Mouse (Mus musculus) ES-E14 (cell line): ENCODE data around the gene Cnot2. TPM values are rescaled to one million over a fixed set of nuclear protein-coding genes. Genes with fewer than 3 reads are reported as not detected.
A peak's percentile ranks its signal among the peaks of the same experiment; 100 is the strongest.

Source experiments
- DNase-seq: peaks from one replicate; pipeline ENCODE4 v3.0.0-alpha.2; 2013; ENCODE audit warnings: low read depth, low spot score
- H3K27ac ChIP-seq: 2 replicates; pipeline ENCODE4 v1.5.1; 2012; ENCODE audit warnings: low read depth, mild to moderate bottlenecking, low read length, moderate library complexity, mixed read lengths; ENCODE audit not compliant: poor library complexity, insufficient read depth, severe bottlenecking
- H3K36me3 ChIP-seq: 2 replicates; pipeline ENCODE4 v1.6.1; 2012; ENCODE audit warnings: mild to moderate bottlenecking, low read length, moderate library complexity, mixed read lengths; ENCODE audit not compliant: control insufficient read depth, poor library complexity, insufficient read depth, severe bottlenecking
- H3K4me1 ChIP-seq, 2 experiments: fragments of 150-350 bp in 1 of 2; sonication (generic) in 1 of 2; 2 replicates each; pipeline ENCODE4 v1.6.1; 2012; ENCODE audit warnings: low read length in 2 of 2, mild to moderate bottlenecking in 1 of 2, mixed read lengths in 1 of 2; ENCODE audit not compliant: control insufficient read depth in 2 of 2, insufficient read depth in 2 of 2, poor library complexity in 1 of 2
- H3K4me3 ChIP-seq, 2 experiments: fragments of 150-350 bp in 1 of 2; sonication (generic) in 1 of 2; 2 replicates each; pipeline ENCODE4 v1.5.1; 2012; ENCODE audit warnings: low read length in 2 of 2, low read depth in 1 of 2, mild to moderate bottlenecking in 1 of 2, mixed read lengths in 1 of 2; ENCODE audit not compliant: insufficient read depth in 1 of 2, poor library complexity in 1 of 2, severe bottlenecking in 1 of 2
- H3K9ac ChIP-seq: 2 replicates; pipeline ENCODE4 v1.6.1; 2012; ENCODE audit warnings: low read depth, mild to moderate bottlenecking, low read length, mixed read lengths; ENCODE audit not compliant: poor library complexity, insufficient read depth, severe bottlenecking
- H3K9me3 ChIP-seq: fragments of 150-350 bp; sonication (generic); 2 replicates; pipeline ENCODE4 v1.6.1; 2012; ENCODE audit warnings: low read depth, mild to moderate bottlenecking, low read length; ENCODE audit not compliant: control insufficient read depth, insufficient read depth
- CHD2 ChIP-seq: IDR thresholded peaks from 2 replicates; pipeline ENCODE4 v1.6.1; 2014; ENCODE audit warnings: mild to moderate bottlenecking, low read depth, low read length, inconsistent platforms
- HCFC1 ChIP-seq: IDR thresholded peaks from 2 replicates; pipeline ENCODE4 v1.6.1; 2012; ENCODE audit warnings: low read length, inconsistent platforms, borderline replicate concordance; ENCODE audit not compliant: insufficient read depth
- MAFK ChIP-seq: IDR thresholded peaks from 2 replicates; pipeline ENCODE4 v1.6.1; 2014; ENCODE audit warnings: mild to moderate bottlenecking, low read depth, low read length, inconsistent platforms; ENCODE audit not compliant: insufficient read depth
- ZC3H11A ChIP-seq: IDR thresholded peaks from 2 replicates; pipeline ENCODE4 v1.6.1; 2012; ENCODE audit warnings: low read depth, mild to moderate bottlenecking, inconsistent platforms, low read length, borderline replicate concordance
- ZNF384 ChIP-seq: IDR thresholded peaks from 2 replicates; pipeline ENCODE4 v1.6.1; 2012; ENCODE audit warnings: low read depth, low read length, inconsistent platforms
- in situ Hi-C, 2 experiments: fragments of 600-800 bp; cut with MboI; formaldehyde crosslinking; loops; one replicate each; pipeline ENCODE4 v1.15.1; 2025; ENCODE audit warnings: low sequenced_read_pairs in 2 of 2, inconsistent platforms in 1 of 2; ENCODE audit not compliant: unreplicated experiment in 2 of 2
- total RNA-seq: library from RNA; depleted of rRNA; stranded (reverse); fragments of 300-350 nt; gene quantifications from 2 replicates; pipeline ENCODE4 v1.2.3, GENCODE M21; 2012

Cnot2 gene
- total RNA-seq, 1 experiment: 80.5 TPM

DNA sequence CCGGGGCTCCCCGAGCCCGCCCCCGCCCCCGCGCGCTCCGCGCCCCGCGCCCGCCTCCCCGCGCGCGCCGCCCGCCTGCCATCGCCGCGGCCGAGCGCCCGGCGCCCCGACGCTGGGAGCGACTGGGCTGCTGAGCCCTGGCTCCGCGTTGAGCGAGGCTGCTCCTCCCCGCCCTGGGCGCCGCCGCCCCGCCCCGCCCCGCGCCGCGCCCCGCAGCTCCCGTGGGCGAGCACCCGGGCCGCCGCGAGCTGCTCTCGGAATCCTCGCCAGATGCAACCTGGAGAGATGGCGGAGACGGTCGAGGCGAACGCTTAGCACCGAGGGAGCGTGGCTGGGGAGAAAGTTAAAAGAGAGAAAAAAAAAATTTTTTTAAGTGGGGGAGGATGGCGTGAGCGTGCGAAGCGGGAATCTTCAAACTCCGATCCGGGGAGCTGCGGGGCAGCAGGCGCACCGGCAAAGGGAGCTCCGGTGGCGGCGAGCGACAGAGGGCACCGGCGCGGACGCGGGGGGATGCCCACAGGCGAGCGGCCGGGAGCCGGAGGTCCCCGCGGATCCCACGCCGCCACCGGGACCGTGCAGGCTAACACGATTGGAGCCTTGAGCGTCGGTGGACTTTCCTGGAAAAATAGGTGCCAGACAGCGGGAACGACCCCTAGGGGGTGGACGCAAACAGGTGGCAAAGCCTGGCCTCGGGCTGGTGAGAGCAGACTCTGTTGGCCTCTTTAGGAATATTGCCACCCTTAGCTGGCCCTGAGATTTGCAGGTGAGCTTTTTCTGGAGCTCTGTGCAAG is 107.4 kb downstream of the Cnot2 start, which contains the start of gene Kcnmb4:
Gene Kcnmb4, minus strand, starts transcription at position 120 of the 791 bp plus-strand sequence.
- no peaks in the 10 kb centered on the region for H3K9me3 ChIP-seq
- TF ChIP-seq HCFC1 (no peak), ZNF384 (0 out of 2 replicates have a peak, but pooled peaks have one; percentile 6), ZC3H11A (no peak), MAFK (no peak), CHD2 (no peak)
- H3K27ac ChIP-seq: no peak within 1 kb of the TSS
- no peaks in the 10 kb centered on the region for H3K36me3 ChIP-seq
- H3K9ac ChIP-seq: peak within 1 kb of the TSS; percentile 66
- H3K4me1 ChIP-seq: no peaks in the 10 kb centered on the region
- in situ Hi-C loops: no loop called here
- H3K4me3 ChIP-seq: peak within 1 kb of the TSS; percentile 63 to 87
- DNase-seq: no peak

DNA sequence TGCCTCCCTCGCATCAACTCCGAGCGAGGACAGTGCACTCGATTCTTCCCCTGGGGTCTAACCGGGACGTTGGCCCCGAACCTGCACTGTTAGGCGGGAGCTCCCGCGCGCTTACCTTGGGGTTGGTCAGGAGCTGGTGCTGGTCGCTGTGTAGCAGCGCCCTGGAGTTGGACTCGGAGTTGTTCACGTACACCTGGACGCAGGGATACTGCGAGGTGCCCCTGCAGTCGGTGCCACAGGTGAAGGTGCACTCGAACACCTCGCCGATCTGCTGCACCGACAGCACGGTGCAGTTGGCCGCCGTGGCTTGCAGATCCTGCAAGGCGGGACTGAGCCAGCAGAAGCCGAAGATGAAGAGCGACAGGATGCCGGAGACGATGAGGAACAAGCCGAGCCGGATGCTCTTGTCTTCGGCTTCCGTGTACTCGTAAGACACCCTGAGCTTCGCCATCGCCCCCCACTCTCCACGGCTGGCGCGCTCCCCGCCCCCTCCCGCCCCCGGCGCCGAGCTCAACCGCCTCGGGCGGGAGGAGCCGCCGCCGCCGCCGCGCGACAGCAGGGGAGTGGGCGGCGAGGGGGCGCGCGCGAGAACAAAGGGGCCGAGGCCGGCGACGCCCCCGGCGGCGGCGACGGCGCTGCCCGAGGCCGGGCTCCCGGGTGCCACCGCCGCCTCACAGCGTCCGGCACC is 108.1 kb downstream of the Cnot2 start:
- H3K27ac ChIP-seq: no peak overlapping the region
- DNase-seq: peak; percentile 34
- H3K4me1 ChIP-seq: no peaks in the 10 kb centered on the region
- H3K9me3 ChIP-seq: no peaks in the 10 kb centered on the region
- peak overlapping the region; percentile 41; the same call in 1 of the 2 replicates for H3K9ac ChIP-seq
- in situ Hi-C loops: no loop called here
- H3K36me3 ChIP-seq: no peaks in the 10 kb centered on the region
- peak overlapping the region; percentile 63 to 87 for H3K4me3 ChIP-seq
- TF ChIP-seq HCFC1 (no peak), ZNF384 (no peak), CHD2 (no peak), ZC3H11A (no peak), MAFK (no peak)

DNA sequence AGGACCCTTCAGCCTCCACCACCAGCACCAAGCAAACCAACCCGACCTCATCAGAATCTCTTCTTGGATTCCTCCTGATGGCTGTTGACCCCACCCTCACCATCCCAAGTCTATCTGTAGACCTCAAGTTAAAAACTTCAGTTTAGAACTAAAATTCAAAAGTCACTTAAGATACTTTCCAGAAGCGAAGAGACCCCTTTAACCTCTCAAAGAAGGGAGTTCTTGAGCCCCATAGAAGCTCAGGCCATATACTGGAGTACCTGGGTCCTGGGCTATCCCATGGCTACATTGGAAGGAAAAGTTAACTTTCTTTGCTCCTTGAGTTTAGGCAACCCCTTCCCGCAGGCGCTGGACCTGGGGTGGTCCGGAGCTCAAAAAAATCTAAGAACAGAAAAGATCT is 108.7 kb downstream of the Cnot2 start:
- TF ChIP-seq ZNF384 (no peak), ZC3H11A (no peak), MAFK (no peak), CHD2 (no peak), HCFC1 (no peak)
- no peak overlapping the region for H3K9ac ChIP-seq

DNA sequence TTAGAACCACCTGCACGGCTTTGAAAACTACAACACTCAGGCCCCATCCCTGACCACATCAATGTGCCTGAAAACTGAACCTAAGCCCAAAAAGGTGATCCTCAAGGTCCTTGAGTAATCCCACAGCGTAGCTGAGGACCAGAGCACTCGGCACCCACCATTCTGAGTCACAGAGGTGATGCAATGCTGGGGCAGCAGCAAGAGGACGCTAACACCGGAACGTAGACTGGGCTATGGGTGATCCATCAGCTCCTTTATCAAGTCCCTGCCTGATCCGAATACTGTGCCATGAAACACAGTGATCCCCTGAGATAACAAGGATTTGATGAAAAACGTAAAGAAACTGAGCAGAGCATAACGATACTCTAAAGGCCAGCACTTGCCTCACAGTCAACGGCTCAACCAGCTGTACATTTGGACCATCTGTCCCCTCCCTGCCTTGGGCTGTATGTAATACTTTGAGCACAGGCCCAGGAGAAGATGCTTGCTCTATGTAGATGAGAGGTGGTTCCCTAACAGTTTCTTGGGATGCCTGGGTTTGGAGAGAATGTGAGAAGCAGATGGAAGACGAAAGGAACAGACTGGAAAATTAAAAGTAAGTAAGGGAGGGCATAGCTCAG is 110.9 kb downstream of the Cnot2 start:
- Histone ChIP-seq H3K4me1 (no peaks in the 10 kb centered on the region), H3K9ac (no peak overlapping the region), H3K36me3 (no peaks in the 10 kb centered on the region), H3K9me3 (no peaks in the 10 kb centered on the region), H3K27ac (no peak overlapping the region), H3K4me3 (no peak overlapping the region)
- no peak for DNase-seq
- in situ Hi-C loops: no loop called here
- TF ChIP-seq HCFC1 (no peak), CHD2 (no peak), ZNF384 (no peak), ZC3H11A (no peak), MAFK (no peak)

More for the DNA sequence above, 108.7 kb downstream of the Cnot2 start:
- in situ Hi-C loops: no loop called here
- no peak for DNase-seq
- H3K36me3 ChIP-seq: no peaks in the 10 kb centered on the region
- H3K4me3 ChIP-seq: peak overlapping the region; percentile 63 to 87
- no peaks in the 10 kb centered on the region for H3K4me1 ChIP-seq
- no peaks in the 10 kb centered on the region for H3K9me3 ChIP-seq
- no peak overlapping the region for H3K27ac ChIP-seq
